Mouse (Mus musculus) kidney, adult 11 months (tissue): ENCODE data around the gene Pdcd7.
"Not testable (repeated sequence)": the region's sequence is repeated elsewhere in the genome, so short reads cannot be mapped to it uniquely, and the experiment has no call there.

ENCODE experiments used
- DNase-seq: peaks from one replicate; pipeline ENCODE4 v3.0.0; 2022

The Pdcd7 gene

DNA sequence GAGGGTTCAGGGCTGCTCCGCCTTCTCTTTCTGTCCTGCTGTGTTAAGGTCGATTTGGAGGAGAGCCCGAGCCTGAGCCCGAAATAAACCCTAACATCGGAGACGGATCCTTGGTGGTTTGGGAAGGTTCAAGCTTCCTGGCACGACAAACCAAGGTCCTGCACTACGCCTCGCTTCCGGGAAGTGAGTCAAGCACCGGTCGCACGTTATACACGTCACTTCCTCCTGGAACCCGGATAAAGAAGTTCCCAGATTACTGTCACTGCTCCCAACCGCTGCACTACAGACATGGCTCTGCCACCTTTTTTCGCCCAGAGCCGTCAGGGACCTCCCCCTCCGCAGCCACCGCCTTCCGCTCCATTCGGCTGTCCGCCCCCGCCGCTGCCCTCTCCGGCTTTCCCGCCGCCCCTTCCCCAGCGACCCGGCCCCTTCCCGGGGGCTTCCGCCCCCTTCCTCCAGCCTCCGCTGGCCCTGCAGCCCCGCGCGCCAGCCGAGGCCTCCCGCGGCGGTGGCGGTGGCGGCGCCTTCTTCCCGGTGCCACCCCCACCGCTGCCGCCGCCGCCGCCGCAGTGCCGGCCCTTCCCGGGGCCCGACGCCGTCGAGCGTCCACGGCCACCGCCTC is at the start of gene Pdcd7:
Gene Pdcd7 (plus strand): TSS at position 251 of the 622 bp plus-strand sequence.
- peak; percentile 95 for DNase-seq

DNA sequence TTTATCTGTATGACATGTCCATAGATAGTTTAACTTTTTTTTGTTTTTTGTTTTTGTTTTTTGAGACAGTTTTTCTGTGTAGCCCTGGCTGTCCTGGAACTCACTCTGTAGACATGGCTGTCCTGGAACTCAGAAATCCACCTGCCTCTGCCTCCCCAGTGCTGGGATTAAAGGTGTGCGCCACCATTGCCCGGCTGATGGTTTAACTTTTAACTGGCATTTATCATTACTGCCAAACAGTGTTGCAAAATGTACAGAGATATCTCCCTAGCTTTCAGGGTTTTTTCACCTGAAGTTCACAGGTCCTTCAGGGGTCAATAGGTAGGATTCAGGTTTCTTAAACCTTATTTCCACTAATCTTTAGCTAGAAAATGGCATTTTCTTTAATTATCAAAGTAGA is 48.8 kb upstream of the Pdcd7 start:
- no peak for DNase-seq

DNA sequence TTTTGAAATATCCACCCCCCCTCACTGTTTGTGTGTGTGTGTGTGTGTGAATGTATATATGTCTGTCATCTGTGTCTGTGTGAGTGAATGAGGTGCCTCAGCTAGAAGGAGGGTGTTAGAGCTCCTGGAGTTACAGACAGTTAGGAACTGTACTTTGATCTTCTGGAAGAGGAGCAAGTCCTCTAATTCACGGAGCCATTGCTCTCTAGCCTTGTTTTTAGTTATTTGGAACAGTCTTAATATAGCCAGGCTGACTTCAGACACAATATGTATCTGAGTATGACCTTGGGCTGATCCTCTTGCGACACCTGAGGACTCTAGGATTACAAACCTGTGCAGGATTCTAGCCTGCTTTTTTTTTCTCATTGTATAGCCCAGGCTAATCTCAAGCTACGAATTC is 47.1 kb upstream of the Pdcd7 start:
- no peak for DNase-seq

DNA sequence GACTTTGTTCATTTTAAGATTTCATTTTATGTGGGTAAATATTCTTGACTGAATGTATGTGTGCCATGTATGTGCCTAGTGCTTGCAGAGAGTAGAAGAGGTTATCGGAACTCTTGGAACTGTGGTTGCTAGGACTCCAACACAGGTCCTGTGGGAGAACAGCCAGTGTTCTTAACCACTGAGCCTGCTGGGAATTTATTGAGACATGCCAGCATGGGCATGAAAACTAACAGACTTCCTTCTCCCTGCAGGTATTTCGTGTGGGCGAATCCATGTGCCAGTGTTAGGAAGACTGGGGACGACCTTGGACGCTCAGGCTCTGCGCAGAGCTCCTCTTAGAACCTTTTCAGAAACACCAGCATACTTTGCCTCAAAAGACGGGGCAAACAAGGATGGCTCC is 46.3 kb upstream of the Pdcd7 start:
- DNase-seq, result no peak

DNA sequence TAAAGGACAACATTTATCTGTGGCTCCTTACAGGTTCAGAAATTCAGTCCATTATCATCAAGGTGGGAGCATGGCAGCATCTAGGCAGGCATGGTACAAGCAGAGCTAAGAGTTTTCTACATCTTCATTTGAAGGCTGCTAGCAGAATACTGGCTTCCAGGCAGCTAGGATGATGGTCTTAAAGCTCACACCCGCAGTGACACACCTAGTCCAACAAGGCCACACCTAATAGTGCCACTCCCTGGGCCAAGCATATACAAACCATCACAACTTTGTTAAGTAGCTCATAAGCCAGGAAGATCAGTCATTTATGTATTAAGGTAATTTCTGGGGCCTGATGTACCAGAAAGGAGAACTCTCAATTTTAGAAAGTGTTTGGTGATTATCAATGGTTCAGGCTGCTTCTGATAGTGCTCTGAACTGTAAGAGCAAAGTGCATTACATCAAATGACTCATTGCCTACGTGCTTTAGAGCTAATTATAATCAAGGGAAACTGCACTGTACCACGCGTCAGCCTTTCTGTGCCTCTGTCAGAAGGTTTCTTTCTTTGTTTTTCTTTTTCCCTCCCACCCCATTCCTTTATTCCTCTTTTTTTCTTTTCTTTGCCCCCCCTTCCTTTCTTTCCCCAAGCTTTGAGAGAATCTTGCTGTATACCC is 43.4 kb upstream of the Pdcd7 start:
- DNase-seq, result no peak

DNA sequence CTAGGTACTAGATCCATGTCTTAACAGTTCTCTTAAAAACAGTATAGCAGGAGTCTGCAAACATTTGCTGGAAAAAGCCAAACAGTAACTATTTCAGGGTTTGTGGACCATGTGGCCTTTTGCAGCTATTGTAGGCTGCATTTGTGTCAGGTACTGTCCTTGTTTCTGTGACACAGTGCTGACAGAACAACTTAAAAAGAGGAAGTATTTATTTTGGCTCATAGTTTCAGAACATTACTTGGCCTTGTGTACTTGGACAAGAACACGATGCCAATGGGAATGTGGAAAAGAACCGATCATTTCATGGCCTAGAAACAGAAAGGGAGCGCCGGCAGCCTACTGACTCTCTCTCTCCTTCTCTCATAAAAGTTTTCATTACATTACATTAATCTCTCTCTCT is 42.3 kb upstream of the Pdcd7 start:
- DNase-seq, result no peak

DNA sequence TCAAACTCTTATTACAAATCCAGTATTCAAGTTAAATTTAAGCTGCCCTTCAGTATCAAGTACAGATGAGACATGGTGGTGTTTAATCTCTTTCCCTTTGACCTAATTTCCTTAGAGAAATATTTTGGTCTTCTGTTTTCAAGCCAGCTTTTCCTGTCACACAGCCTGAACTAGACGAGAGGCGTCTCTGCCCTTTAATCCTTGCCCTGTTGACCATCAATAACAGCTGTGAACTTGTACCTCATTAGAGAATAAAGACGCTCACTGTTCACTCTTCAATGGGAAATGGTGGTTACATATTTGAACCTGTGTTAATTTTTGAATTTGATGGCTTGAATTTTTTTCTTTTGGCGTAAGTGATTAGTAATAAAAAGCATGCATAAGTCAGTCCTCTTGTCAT is 41.6 kb upstream of the Pdcd7 start:
- peak; percentile 58 for DNase-seq

DNA sequence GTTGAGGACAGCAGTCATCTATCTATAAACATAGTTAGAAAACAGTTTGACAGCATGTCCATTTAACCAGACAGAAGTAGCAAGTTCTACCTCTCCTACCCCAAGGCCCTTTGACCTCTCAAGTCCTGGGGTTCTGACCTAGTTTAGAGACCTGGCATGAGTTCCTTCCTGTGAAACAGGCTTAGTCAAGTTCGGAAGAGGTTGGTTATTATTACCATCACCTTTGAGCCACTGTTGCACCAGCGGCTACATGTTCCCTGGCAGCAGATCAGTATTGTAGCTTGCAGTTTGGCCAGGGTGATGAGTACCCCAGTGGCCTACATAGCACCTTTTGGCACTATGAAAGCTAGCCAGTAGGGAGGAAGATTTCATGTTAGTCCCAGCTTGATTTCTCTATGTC is 39.2 kb upstream of the Pdcd7 start:
- peak; percentile 72 for DNase-seq

DNA sequence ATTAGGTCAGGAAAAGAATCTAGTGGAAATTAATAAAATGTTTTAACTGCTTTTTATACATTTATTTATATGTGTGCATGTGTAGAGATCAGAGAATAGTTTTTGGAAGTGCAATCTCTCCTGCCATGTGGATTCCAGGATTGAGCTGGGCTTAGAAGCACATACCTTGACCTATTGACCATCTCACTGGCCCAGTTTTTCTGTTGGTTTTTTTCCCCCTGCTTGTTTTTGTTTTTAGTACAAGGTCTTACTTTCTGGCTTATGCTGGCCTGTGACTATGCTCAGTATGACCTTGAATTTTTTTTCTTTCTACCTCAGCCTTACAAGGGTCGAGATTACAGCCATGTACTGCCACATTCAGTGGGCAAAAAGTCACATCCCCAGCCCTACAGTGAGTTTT is 37.9 kb upstream of the Pdcd7 start:
- no peak for DNase-seq

DNA sequence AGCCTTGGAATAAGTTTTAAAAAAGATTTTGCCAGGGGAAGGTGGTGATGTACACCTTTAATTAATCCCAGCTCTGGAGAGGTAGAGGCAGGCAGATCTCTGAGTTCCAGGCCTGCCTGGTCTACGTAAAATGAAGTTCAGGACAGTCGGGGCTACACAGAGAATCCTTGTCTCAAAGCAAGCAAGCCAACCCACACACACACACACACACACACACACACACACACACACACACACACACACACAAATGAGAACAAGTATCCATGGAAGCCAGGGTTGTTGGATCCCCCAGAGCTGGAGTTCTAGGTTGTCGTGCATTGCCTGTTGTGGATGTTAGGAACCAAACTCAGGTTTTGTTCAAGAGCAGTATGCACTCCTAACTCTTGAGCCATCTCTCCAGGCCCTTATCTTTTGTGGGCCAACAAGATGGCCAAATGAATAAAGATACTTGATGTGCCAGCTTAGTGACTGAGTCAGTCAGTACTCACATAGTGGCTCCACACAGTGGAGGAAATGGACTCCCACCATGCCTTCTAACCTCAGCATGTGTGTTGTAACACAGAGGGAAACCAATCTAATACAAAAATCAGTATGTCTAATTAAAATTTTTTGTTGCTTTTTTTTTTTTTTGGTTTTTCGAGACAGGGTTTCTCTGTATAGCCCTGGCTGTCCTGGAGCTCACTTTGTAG is 33.1 kb upstream of the Pdcd7 start:
- DNase-seq, result no peak

DNA sequence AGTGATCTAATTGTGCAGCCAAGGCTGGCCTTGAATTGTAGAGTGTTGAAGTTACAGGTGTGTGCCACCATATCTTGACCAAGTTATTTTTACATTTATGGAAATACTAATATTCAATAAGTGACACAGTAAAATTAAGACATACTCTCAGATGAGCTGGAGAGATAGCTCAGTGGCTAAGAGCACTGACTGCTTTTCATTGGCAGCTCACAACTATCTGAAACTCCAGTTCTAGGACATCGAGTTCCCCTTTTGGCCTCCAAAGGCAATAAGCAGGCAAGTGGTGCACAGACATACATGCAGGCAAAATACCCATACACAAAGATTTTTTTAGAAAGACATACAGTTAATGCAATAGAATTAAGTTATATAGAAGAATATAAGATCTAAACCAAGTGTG is 32.1 kb upstream of the Pdcd7 start:
- DNase-seq, result no peak

DNA sequence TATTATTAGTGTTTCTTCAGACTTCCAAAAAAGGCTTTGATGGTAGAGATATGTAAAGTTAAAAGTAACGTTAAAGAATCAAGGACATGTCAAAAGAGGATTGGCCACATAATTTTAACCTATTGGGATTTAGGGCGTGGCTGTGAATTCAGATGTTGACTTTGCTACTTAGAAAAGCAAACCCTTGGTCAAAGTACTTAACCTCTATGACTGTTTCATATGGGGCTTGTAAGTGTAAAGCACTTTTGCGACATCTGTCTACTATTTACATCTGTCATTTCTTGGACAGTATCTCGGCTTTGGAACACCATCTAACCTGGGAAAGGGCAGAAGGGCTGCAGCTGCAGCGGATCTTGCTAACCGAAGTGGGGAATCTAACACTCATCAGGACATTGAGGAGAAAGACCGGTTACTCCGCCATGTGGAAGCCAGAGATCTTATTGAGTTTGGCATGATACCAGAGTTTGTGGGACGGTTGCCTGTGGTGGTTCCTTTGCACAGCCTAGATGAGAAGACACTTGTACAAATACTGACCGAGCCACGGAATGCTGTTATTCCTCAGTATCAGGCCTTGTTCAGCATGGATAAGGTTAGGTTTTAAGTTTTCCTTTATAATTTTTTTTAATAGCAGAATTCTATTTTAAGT is 23.5 kb upstream of the Pdcd7 start:
- DNase-seq, result no peak

DNA sequence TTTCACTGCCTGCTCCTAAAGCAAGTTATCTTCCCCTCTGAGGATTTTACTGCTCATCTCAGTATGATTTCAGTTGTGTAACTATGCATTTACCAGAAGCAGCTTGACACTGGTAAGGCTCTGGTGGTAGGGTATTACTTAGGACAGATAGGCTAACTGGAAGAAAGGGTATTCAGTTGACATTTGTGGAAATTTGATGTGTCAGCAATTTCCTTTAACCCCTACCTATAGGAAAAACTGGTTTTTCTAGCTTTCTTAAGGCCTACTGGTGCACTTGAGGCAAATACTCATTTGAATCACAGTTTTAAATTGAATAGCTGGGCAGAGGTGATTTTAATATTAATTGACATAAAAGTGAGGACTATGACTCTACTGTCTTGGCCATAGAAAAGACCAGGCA is 19.9 kb upstream of the Pdcd7 start:
- no peak for DNase-seq

DNA sequence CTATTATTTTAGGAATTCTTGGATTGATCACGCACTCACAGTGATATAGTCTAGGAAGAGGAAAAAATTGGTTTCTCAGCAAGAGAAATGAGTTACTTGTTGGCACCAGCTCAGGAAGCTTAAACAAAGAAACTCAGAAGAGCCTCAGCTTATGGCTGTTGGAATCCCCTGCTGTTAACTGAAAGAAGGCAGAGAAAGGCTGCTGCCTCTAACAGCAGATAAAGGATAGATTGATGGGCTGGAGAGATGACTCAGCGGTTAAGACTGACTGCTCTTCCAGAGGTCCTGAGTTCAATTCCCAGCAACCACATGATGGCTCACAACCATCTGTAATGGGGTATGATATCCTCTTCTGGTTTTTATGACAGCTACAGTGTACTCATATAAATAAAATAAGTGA is 18.5 kb upstream of the Pdcd7 start:
- DNase-seq, result no peak

DNA sequence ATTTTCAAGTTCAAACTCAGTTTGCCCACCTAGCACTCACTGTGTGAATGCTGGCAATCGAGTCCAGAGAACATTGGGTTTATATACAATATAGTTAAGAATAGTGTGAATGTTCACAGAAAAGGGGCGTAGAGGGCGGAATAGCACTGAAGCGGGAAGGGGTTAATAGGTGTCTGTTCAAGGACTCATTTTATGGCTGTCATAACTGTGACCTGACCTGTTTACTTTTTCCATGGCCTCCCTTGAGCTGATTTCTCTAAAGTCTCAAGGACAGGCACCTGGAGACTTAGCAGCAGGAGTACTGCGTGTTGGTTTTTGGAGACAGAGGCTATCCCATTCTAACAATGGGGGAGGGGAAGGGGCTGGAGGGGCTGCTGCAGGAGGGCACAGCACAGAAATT is 11.9 kb upstream of the Pdcd7 start:
- DNase-seq, result no peak

DNA sequence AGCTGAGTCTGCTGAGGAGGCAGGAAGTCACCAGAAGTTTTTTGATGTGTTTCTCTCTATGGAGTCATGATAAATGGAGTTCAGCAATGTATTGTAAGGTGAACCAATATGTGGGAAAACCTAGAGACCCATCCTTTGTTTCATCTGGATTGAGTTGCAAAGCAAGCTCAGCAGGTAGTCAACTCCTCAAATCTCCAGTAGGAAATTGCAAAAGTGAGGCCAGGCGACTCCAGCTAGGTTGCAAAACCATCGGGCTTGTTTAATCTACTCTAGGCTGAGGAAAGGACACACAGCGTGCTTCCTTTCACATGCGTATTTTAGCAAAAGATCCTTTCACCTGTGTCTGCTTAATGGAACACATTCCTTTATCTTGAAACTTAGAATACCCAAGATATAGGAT is 6.8 kb upstream of the Pdcd7 start:
- DNase-seq, result no peak

DNA sequence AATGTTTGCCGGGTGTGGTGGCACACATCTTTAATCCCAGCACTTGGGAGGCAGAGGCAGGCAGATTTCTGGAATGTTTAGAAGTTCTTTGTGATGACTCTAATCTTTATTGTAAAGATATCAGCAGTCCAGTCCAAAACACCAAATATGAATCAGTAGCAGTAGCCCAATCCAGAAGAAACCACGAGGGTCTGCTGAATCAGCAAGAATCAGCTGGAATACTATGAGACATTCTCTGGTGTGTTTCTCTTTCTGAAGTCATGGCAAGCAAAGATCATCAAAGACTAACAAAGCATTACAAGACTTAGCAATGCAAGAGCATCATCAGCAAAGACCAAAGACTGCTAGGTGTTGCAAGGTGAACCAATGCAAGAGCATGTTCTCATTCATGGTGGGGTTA is 5.5 kb upstream of the Pdcd7 start:
- no peak for DNase-seq

DNA sequence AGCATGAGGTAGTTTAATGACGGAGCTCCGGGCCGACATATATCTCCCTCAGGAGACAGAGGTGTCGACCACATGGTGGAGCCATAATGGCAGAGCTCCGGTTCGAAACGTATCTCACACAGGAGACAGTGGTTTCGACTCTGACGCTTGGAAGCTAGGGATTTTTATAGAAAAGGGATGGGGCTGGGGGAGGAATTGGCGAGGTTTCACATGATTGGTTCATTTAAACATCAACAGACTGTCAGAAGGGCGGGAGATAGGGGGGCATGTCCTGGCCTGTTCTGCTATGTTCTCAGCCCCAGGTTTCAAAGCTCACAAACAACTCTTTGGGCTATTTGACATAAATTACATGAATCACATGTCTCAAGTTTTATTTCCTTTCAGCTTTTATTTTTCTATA is 465 bp upstream of the Pdcd7 start:
- DNase-seq, result not testable (repeated sequence)

DNA sequence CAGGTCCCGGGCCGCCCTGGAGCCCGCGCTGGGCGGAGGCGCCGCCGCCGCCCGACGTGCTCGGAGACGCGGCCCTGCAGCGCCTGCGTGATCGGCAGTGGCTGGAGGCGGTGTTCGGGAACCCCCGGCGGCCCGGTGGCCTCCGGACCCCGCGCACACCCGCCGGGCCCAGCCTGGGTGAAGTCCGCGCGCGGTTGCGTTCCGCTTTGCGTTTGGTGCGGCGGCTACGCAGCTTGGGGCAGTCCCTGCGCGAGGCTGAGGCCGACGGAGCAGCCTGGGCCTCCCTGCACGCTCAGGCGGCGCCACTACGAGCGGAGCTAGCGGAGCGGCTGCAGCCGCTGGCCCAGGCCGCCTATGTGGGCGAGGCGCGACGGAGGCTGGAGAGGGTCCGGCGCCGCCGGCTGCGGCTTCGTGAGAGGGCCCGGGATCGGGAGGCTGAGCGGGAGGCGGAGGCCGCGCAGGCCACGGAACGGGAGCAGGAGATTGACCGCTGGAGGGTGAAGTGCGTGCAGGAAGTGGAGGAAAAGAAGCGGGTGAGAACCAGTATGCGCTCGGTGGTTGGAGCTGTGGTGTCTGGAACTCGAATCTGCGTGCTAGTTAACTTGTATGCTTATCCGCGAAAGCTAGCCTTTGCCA is 690 bp downstream of the Pdcd7 start:
- peak; percentile 22 for DNase-seq

DNA sequence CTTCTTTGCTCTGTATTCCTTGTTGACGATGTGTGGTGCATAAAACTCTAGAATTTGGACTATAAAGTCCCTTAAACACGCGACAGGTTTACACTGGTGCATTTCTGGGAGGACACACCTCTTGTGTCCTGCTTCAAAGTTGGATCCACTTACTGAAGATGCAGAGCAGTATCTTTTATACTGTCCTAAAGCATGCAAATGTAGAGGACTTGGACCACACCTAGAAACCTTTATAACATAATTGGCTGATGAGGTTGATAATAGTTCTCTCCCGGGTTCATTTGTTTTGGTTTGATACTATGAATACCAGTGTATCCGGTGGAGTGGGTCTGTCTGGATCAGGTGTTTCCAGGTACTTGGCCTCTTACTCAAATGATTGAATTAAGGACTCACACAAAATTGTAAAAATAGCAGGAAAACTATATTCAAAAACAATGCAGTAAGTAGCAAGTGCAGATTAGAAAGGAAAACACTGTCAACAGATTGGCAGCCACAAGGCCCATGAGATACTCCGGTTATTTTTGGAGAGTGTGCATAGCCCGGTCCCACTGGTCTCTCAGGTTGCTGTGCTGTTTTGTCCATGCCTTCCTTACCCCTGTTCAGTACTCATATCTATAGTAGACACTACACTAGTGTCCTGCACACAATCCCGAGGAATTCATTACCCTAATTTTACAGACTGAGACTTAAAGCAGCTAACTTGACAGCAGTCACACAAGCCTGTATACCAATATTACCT is 1.4 kb downstream of the Pdcd7 start:
- no peak for DNase-seq

DNA sequence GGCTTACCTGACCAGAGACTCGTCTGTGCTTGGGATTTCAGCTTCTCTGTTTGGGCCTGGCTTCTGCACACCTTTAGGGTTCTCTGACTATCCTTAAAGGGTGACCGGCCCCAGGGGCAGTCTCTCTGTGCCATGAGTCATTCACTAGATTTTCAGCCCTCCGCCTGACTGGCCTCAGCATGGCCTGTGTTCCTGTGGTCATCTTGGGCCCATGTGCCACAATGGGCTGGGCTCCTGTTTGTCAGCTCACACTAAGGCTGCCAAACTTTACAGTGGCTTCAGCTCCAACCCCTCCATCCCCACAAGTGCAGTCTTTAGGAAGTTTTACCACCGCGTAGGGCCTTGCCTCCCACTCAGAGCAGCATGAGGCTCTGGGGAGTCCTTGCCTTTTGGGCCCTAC is 7.3 kb downstream of the Pdcd7 start:
- no peak for DNase-seq

DNA sequence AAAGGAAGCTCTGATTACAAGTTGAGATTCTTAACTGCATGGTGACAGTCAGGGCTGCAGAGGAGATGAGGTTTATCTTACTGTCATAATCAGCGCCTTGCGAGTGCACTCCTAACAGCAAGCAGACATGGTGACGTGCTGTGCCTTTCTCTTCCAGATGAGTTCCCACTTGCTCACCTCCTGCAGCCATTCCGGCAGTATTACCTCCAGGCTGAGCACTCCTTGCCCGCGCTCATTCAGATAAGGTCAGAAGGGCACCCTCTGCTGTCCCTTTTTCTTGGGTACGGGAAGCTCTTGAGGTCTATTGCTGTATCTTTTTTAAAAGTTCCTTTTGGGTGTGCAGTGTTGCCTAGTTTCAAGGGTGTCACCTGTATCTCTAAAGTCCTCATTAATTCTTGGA is 10.7 kb downstream of the Pdcd7 start:
- DNase-seq, result no peak

DNA sequence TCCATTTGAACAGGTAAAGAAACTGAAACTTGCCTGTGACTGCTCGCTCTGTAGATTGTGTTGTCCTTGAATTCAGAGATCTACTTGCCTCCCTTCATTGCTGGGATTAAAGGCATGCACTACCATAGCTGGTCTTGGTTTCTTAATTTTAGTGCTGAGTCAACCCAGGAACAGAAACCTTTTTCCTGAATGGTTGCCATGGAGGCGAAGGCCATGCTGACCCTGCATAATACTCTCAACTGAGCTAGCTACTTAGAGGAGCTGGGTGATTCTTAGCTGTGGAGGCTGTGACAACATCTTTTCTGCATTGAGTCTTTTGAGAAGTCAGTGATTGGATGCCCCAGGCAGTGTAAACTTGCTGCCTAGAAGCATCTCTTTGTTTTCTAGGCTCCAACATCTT is 11.1 kb downstream of the Pdcd7 start:
- DNase-seq, result no peak
